Mouse (Mus musculus): ENCODE data around the gene Hist3h2ba. TPM values are rescaled to one million over a fixed set of nuclear protein-coding genes. Genes with fewer than 3 reads are reported as not detected.
"Not testable (repeated sequence)": the region's sequence is repeated elsewhere in the genome, so short reads cannot be mapped to it uniquely, and the experiment has no call there.

The Hist3h2ba gene
- polyA plus RNA-seq, 1 experiment = not detected

DNA sequence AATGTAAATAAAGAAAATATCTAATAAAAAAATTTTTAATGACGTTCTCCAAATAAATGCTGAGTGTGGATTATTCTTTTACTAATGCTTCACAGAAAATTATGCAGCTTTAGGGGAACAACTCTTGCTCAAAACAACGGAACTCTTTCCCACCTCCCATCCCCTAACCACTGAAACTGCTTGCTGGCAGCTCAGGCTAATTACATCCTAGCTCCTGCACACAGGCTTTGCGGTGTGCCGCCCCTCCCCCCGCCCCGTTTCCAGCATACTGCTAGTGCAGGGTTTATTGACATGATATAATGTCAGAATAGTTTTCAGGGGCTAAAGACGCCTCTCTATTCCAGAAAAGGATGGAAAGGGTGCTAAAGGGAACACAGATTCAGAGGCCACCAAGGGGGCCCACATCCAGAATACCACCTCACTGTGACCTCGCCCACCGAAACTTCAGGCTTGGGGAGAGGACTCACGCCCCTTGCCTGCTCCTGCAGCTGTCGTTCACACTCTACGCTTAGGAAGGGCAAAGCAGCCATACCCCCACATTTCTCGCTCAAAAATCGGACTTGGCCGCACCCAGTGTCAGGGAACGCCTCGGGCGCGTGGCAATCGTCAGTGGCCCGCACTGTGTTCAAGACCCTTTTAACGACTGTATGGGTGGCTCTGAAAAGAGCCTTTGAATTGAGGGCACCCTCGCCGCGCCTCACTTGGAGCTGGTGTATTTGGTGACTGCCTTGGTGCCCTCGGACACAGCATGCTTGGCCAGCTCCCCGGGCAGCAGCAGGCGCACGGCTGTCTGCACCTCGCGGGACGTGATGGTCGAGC, 4.8 kb downstream of the Hist3h2ba start:
- TF ChIP-seq CTCF (IDR thresholded peaks at IDR 0.05; ENCODE audit: borderline replicate concordance, insufficient read depth, low read length) (no peak), POLR2A (IDR thresholded peaks at IDR 0.05; ENCODE audit: low read depth, low read length) (no peak)
- 0 out of 2 replicates have a peak, but pooled peaks cover 3% of the 10 kb centered on the region for H3K4me1 ChIP-seq (ENCODE audit: control insufficient read depth, insufficient read depth, low read length)
- H3K4me3 ChIP-seq (ENCODE audit: insufficient read depth, low read length) = peak overlapping the region; percentile 34
- H3K27ac ChIP-seq (ENCODE audit: insufficient read depth, low read length) = no peak overlapping the region

DNA sequence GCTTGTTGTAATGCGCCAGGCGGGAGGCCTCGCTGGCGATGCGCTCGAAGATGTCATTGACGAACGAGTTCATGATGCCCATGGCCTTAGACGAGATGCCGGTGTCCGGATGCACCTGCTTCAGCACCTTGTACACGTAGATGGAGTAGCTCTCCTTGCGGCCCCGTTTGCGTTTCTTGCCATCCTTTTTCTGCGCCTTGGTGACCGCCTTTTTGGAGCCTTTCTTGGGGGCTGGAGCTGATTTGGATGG, 5.4 kb downstream of the Hist3h2ba start:
- peak overlapping the region; percentile 34 for H3K4me3 ChIP-seq (ENCODE audit: insufficient read depth, low read length)
- H3K4me1 ChIP-seq (ENCODE audit: control insufficient read depth, insufficient read depth, low read length); H3K27ac ChIP-seq (ENCODE audit: insufficient read depth, low read length): not testable (repeated sequence)

DNA sequence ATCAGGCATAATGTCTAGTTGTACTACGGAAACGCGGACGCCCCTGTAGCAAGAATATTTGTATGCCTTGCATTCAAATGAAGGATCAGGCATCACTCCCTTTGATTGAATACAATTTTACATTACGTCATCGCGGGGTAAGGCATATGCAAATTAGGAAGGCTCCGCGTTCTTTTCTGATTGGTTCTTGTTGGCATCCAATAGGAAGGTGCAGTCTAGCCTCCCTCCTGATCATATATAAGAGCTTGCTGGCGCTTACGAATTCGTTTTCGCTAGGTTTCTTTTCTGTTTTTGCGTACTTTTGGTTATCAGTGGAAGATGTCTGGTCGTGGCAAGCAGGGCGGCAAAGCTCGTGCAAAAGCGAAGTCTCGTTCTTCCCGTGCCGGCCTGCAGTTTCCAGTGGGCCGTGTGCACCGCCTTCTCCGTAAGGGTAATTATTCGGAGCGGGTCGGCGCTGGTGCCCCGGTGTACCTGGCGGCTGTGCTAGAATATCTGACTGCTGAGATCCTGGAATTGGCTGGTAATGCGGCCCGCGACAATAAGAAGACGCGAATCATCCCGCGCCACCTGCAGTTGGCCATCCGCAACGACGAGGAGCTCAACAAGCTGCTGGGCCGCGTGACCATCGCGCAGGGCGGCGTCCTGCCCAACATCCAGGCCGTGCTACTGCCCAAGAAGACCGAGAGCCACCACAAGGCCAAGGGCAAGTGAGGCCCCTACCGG, 5.9 kb downstream of the Hist3h2ba start, which contains the start of the genes Hist3h2a and Trim17:
Gene Hist3h2a, plus strand, starts transcription at position 266 of the 723 bp plus-strand sequence.
Gene Trim17, plus strand, starts transcription at position 266 of the 723 bp plus-strand sequence.
- 0 out of 2 replicates have a peak, but pooled peaks cover 6% of the 10 kb centered on the region for H3K4me1 ChIP-seq (ENCODE audit: control insufficient read depth, insufficient read depth, low read length)
- H3K27ac ChIP-seq (ENCODE audit: insufficient read depth, low read length) = peak within 1 kb of the TSS; percentile 82
- H3K4me3 ChIP-seq (ENCODE audit: insufficient read depth, low read length) = peak within 1 kb of the TSS; percentile 91
- TF ChIP-seq CTCF (IDR thresholded peaks at IDR 0.05; ENCODE audit: borderline replicate concordance, insufficient read depth, low read length) (peak; percentile 39; the same call in 1 of the 2 replicates), POLR2A (IDR thresholded peaks at IDR 0.05; ENCODE audit: low read depth, low read length) (peak; percentile 100)

DNA sequence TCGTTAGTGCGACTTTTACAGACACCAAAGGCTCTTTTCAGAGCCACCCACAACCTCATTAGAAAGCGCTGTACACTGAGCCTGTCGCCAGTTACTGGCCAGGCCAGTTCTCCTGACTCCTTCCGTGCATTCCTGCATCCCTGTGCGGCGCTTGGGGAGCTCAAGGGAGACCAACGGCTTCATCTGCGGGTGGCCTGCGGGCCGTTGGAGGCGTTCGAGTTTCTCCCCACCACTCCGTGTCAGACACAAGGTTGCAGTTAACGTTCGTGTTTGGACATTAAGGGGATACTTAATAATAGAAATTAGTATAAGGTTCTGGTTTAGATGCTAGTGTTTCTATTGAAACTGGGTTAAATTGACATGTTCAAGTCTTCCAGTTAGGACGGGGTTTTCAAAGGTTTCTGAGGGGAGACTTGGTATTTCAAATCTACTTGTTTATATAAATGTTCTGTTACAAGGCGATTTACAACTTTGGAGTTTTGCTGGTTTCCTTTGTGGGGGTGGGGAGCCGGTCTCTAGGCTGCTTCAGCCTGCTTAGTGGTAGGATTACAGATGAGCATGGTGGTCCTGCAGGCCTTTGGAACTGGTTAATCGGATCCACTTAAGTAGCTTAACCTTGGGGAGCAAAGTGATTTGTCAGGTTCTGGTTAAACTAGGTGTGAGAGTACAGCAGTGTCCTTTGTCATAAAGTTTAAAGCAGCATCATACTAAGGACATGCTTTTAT, 6.6 kb downstream of the Hist3h2ba start:
- peak overlapping the region; percentile 82 for H3K27ac ChIP-seq (ENCODE audit: insufficient read depth, low read length)

DNA sequence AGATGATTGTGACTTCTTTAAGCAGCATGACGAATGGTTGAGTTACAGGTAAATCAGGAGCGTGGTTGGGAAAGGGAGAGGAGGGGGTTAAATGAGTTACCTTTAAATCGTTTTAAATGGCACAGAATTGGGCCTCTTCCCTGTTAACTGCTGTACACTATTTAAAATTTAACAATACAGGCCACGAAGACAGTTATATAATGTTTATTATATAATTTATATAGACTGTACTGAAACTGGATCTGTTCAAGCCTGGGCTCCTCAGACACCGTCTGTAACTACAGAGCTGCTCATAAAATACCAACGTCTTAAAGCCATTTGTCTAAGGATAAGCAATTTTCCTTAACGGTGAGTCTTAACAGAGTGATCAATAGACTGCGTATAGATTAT, 7.1 kb downstream of the Hist3h2ba start:
- Histone ChIP-seq H3K4me1 (ENCODE audit: control insufficient read depth, insufficient read depth, low read length) (0 out of 2 replicates have a peak, but pooled peaks cover 6% of the 10 kb centered on the region), H3K27ac (ENCODE audit: insufficient read depth, low read length) (peak overlapping the region; percentile 82), H3K4me3 (ENCODE audit: insufficient read depth, low read length) (peak overlapping the region; percentile 91)
- no peak; the same call in 1 of the 2 replicates for TF ChIP-seq POLR2A (IDR thresholded peaks at IDR 0.05; ENCODE audit: low read depth, low read length)
- TF ChIP-seq CTCF (IDR thresholded peaks at IDR 0.05; ENCODE audit: borderline replicate concordance, insufficient read depth, low read length) = no peak

More for the DNA sequence above, 6.6 kb downstream of the Hist3h2ba start:
- Histone ChIP-seq H3K4me3 (ENCODE audit: insufficient read depth, low read length) (peak overlapping the region; percentile 91), H3K4me1 (ENCODE audit: control insufficient read depth, insufficient read depth, low read length) (0 out of 2 replicates have a peak, but pooled peaks cover 6% of the 10 kb centered on the region)
- TF ChIP-seq POLR2A (IDR thresholded peaks at IDR 0.05; ENCODE audit: low read depth, low read length) = 0 out of 2 replicates have a peak, but pooled peaks have one; percentile 24
- no peak for TF ChIP-seq CTCF (IDR thresholded peaks at IDR 0.05; ENCODE audit: borderline replicate concordance, insufficient read depth, low read length)

DNA sequence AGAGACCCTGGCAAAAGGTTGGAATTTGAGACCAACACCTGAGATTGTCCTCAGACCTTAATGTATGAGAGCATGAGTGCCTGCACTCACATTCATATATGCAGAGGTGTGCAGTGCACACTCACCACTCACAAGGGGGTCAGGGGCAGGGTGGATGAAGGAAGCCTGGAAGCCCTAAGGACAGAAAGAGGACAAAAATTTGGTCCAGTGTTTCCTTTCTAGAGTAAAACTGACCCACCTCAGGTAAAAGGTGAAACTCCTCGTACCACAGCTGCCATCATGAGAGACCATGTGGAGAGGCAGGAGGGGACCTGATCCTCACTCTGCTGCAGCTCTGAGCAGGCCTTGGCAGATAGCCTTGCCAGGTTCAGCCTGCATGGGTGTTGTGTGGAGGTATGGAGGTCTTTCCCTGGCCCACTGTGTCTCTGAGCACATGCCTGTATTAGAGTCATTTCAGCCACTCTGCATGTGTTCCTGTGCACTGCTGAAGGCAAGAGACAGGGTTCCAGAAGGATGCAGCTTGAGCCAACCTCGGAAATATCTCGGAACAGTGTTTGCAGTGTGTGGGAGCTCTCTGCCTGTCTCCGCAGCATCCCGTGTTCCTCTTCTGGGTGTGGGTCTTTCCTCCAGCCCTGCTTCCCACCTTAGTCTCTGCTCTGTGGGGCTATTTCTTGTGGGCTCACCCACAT, 8.7 kb downstream of the Hist3h2ba start:
- peak overlapping the region; percentile 91; the same call in 1 of the 2 replicates for H3K4me3 ChIP-seq (ENCODE audit: insufficient read depth, low read length)
- 0 out of 2 replicates have a peak, but pooled peaks cover 6% of the 10 kb centered on the region for H3K4me1 ChIP-seq (ENCODE audit: control insufficient read depth, insufficient read depth, low read length)
- peak; percentile 8; the same call in 1 of the 2 replicates for TF ChIP-seq POLR2A (IDR thresholded peaks at IDR 0.05; ENCODE audit: low read depth, low read length)
- TF ChIP-seq CTCF (IDR thresholded peaks at IDR 0.05; ENCODE audit: borderline replicate concordance, insufficient read depth, low read length) = no peak
- H3K27ac ChIP-seq (ENCODE audit: insufficient read depth, low read length) = no peak overlapping the region

DNA sequence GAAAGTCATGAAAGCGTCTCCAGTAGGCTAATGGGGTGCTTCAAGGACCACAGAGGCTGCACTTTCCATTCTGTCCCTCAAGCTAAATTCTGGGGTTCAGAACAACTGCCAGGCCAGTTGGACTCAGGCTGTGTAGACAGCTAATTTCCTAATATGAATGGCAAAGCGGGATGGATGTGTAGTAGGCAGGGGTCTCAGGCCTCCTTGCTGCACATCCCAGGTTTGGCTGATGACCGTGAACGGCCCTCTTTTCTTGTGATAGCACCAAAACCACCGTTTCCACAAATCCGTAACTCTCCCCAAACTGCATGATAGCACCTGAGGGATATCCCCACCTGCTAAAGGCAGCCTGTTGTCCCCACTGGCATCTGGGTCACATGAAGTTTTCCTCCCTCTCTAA, 9.8 kb downstream of the Hist3h2ba start:
- H3K27ac ChIP-seq (ENCODE audit: insufficient read depth, low read length) = no peak overlapping the region
- H3K4me3 ChIP-seq (ENCODE audit: insufficient read depth, low read length) = no peak overlapping the region
- TF ChIP-seq POLR2A (IDR thresholded peaks at IDR 0.05; ENCODE audit: low read depth, low read length) = no peak
- no peak for TF ChIP-seq CTCF (IDR thresholded peaks at IDR 0.05; ENCODE audit: borderline replicate concordance, insufficient read depth, low read length)
- H3K4me1 ChIP-seq (ENCODE audit: control insufficient read depth, insufficient read depth, low read length) = 0 out of 2 replicates have a peak, but pooled peaks cover 6% of the 10 kb centered on the region

DNA sequence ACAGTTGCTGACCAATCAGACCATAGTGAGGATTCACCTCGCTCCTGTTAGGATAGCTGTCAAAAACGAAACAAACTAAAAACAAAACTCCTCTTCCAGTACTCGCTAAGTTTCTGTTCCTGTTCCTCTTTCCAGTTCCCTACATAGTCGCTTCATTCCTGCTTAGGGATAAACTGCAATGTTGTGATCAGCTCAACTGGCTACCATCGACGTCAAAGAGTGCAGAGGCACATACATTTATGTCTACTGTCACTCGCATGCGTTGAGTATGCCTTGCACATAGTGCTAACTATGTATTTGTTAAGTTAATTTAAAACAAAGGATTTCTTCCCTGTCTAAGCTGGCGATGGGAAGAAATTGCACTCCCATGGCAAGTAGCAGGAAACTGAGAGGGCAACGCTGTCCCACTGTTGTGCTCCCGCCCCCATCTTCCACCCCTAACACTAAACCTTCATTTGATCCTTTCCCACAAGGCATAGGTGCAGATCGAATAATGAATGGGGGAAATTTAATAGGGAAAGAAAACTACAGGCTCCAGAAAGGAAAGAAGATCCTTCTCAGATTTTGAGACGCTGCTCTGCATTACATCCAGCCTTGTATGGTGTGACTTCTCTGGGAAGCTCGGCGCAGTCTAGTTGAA, 10.6 kb downstream of the Hist3h2ba start:
- H3K27ac ChIP-seq (ENCODE audit: insufficient read depth, low read length) = no peak overlapping the region
- no peak for TF ChIP-seq CTCF (IDR thresholded peaks at IDR 0.05; ENCODE audit: borderline replicate concordance, insufficient read depth, low read length)
- TF ChIP-seq POLR2A (IDR thresholded peaks at IDR 0.05; ENCODE audit: low read depth, low read length) = peak; percentile 35; the same call in 1 of the 2 replicates
- peak overlapping the region; percentile 37; the same call in 1 of the 2 replicates for H3K4me3 ChIP-seq (ENCODE audit: insufficient read depth, low read length)
- 0 out of 2 replicates have a peak, but pooled peaks cover 6% of the 10 kb centered on the region for H3K4me1 ChIP-seq (ENCODE audit: control insufficient read depth, insufficient read depth, low read length)
